Mouse (Mus musculus) G1E-ER4 (cell line): ENCODE measurements around the gene B3galt5. TPM values are rescaled to one million over a fixed set of nuclear protein-coding genes. Genes with fewer than 3 reads are reported as not detected.

ENCODE experiments used
- GATA1 ChIP-seq: IDR thresholded peaks from one replicate; pipeline ENCODE4 v1.8.0; 2012; ENCODE audit warnings: low read length, inconsistent platforms
- polyA plus RNA-seq: library from polyadenylated mRNA; stranded (reverse); fragments of >175 nt; gene quantifications from 2 replicates; pipeline ENCODE4 v1.2.3, GENCODE M21; 2012

Gene B3galt5
- polyA plus RNA-seq = not detected in 2 replicates

DNA sequence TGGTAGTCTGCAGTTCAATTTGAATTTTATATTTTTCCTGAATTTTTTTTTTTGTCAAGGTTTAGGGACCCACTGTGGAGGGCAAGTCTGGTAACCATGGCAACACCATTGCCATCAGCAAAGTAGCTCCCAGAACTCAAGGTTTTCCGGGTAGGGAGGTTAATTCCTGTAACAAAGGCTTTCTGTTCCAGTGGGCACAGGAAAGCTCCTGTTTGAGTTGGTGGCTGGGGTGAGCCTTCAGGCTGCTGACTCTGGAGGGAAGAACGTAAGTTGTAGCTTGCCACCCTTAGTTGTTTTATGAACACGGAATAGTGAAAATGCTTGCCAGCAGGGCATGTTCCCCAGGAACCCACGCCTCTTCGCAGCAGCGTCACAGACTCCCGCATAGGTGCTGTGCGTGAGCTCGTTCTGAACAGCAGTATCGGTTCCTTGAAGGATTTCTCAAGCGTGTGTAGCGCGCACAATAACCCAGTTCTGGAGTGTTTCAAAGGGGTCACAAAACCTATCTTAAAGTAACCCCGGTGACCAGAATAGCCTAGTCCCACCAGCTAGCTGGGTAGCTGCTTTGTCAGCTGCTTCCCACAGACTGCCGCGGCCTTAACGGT lies at the start of gene B3galt5:
Gene B3galt5, plus strand, starts transcription at position 436 of the 605 bp plus-strand sequence.
- TF ChIP-seq GATA1 = no peak

DNA sequence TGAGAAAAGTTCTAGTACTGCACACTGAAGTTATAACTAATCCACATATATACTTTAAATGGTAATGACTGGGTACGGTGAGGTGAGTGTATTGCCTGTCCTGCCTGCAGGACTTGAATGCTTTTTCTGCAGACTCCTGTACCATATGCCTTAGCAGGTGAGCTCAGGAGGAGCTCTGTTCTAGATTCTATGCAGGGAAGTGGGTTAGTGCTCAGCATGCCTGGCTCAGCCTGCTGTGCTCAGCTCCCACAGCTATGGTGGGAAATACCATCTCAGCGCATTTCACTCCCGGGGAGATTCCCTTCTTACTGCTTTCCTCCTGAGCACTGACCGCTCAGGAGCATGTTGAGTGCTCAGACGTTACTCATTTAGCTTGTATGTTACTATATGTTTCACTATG lies 48.0 kb upstream of the B3galt5 start:
- no peak for TF ChIP-seq GATA1

DNA sequence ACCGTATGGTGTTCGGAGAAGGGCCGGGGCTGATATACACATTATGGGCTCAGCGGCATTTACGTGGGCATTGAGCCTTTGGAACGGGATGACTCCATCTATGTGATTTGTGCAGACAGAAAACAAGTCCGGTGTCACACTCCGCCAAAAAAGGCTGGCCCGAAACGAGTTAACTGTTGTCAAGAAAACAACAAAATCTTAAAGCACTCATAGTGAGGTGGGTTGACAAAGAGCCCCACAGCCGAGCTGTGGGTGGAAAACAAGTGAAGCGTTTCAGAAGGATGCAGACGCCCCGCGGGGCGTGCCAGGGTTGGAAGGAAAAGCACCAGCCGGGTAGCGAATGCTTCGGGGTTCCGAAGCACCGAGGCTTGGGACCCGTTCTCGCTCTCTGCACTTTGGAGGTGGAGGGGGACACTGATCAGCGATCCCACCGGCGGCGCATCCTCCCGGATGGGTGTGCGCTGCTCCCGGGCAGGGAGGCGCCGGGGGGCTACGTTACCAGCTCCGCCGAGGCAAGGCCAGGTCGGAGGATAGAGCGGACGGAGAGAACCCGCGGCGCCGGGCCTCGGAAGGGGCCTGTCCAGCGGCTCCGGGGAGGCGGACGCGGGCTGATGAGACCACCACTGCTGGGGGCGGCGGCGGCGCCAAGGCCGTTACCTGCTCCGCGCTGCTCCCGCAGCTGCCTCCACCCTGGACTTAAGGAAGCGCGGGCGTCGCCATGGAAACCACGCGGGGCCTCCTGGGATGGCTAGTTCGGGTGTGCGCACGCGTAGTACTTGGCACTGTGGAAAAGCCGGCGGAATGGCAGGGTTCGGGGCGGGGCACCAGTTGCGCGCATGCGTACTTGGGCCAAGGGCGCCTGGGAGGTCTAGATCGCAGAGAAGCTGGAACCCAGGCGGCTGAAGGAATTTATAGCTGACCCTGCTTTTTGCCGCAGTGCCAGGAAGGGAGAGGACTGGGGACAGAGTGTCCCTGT lies 43.8 kb upstream of the B3galt5 start, which contains the start of gene Lca5l:
Gene Lca5l, minus strand, starts transcription at position 741 of the 976 bp plus-strand sequence.
- TF ChIP-seq GATA1 = no peak

DNA sequence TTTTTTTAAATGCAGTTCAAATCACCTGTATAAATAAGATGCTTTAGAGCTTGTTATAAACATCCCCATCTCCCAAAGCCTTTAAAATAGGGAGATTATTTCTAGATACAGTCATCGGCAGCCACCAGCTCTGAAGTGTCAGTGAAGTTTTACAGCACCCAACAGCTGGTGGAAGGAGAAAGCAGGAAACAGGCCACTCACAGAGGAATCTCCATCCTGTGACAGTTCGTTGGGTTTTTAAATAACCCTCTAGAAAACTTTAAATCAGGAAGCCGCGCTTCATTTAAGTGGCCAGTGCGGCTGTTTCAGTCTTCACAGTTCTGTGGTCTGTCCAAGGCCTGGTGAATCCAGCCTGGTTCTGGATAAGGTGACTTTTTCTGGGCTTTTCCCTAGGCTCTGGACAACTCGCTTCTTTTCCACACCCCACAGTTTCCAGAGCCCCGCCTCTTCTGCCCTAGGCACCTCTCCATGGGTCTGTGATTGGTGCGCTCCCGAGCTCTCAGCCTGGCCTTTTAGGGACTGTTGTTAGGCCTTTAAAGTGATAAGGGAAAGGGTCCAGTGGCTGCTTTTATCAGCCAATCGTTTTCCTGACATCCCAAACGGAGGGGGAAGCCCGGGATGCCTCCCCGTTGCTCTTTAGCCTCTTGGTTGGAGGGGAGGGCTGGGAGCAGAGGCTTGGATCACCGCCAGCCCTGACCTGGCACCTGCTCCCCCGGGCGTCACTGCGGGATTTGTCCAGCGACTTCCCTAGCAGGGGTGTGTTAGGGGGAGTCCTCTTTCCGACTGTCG lies 35.5 kb upstream of the B3galt5 start, which contains the start of gene Sh3bgr:
Gene Sh3bgr, plus strand, starts transcription at position 538 of the 789 bp plus-strand sequence.
- TF ChIP-seq GATA1 = no peak

DNA sequence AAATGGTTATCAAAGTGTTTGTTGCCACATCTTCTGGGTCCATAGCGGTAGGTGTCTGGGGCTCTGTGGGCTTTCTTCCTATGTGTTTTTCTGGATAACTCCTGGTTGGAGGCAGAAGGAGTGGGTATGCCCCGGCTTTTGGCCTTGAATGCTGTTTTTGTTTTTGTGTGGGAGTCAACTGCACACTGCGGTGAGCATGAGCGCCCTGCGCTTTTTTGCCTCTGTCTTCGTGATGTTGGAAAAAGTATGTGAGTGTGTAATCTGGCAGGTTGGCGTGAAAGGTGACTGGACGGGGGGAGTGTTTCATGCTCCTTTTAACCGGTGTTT lies 34.9 kb upstream of the B3galt5 start:
- no peak for TF ChIP-seq GATA1

DNA sequence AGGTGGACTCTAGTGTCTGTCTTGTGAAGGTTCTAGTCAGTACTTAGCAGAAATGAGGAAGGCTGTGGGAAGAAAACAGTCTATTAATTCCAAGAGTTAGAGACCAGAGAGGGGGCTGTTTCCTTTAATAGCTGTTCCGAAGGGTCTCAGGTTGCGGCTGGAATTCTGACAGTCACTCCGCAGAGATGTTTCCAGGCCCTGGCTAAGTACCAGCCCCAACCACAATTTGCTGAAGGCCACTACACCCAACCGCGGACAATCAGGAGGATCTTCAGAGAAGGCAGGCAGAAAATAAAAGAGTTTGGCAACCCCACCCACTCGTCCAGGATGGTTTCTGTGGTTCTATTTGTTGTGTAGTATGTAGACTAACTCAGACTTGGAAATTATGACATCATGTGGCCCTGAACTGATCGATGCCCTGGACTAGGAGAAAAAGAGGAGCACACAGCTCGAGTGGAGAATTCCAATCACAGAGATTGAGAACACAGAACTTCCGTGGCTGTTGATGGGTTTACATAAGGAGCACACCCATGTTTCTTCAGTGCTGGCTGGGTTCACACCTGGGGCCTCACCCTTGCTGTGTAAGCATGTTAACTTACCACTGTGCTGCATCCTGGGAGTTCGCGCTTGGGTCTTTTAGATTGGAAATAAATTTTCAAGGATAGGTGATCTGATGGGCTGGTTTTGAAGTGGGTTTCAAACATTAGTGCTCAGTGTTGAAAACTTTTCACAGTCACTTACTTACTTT lies 33.9 kb upstream of the B3galt5 start:
- no peak for TF ChIP-seq GATA1

DNA sequence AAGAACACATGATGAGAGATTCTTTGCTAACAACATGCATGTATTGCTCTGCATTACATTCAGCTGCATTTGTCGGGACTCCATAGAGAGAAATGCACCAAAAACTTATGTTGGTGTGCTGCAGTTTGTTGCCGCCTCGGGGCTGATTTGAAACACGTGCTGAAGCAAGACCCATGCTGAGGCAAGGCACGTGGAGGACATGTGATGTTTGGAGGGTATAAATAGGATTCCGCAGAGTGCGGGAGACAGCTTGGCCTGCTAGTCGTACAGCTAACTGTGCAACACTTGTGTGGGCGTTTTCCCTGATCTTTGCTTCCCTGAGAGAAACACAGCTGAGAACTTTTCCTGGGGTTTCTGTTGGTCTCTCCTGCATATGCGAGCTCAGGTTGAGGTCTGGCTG lies 25.8 kb upstream of the B3galt5 start:
- TF ChIP-seq GATA1 = no peak

DNA sequence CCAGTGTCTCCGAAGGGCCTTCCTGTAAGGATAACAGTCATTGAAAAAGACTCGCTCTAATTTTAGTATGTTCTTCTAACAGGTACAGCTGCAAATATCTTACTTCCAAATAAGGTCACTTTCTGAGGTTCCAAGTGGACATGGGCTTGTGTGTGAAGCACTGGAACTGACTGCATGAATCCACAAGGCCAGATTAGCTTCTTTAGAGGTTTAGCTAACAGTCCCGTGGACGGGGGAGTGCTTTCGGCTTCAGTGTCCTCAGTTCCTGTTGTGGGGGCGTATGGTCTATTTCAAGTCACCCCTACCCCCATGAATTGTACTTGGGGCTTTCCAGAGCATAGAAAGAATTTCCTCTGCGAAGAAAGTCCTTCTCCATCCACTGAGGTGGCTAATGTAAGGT lies 24.7 kb upstream of the B3galt5 start:
- TF ChIP-seq GATA1 = no peak

DNA sequence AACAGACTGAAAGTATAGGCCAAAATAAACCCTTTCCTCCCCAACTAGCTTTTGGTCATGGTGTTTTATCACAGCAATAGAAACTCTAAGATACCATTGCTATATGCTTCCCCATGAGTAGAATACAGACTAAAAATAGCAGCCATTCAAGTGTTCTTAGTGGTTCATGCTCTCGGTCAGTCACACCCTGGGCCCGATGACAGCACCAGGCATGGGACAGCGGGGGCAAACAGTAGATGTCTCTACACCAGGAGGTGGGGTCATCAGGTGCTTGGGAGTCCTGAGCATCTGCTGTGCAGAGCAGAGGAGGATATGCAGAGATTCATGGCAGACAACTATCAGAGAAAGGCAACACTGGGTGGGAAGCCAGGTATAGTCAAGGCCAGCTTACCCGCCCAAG lies 22.6 kb upstream of the B3galt5 start:
- TF ChIP-seq GATA1 = no peak

DNA sequence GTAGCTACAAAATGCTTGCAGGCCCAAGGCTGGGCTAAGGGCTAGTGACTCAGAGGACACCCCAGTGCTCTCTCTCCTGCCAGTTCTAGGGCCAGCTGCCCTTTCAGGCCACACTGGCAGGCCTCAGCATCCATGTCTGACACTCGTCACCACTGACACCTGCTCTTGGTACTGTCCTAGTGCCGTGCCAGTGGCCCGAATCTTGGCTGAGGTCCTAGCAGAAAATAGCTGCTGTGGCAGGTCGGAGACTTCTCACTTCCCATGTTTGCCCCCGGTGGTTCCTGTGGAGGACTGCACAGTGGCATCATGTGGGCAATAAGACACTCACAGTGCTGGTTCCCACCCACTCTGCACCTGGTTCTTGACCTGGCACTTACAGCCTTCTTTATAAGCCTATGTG lies 14.1 kb upstream of the B3galt5 start:
- TF ChIP-seq GATA1 = no peak

DNA sequence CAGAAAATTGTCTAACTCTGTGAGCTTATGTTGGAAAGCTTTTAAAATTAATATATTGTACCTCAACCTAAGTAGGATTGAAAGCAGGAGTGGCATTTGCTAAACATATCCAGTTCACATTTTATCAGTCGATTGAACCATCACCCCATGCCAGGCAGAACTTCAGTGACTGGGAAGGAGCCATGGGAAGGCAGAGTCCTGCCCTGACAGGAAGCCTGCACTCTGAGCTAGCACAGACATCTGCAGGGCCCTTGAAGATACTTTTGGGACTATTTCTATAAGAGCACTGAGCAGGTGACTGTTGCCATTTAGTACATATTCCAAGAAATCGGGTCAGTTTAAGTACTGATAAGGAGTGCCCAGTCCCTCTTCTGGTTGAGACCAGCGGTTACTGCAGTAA lies 13.6 kb upstream of the B3galt5 start:
- TF ChIP-seq GATA1 = no peak

DNA sequence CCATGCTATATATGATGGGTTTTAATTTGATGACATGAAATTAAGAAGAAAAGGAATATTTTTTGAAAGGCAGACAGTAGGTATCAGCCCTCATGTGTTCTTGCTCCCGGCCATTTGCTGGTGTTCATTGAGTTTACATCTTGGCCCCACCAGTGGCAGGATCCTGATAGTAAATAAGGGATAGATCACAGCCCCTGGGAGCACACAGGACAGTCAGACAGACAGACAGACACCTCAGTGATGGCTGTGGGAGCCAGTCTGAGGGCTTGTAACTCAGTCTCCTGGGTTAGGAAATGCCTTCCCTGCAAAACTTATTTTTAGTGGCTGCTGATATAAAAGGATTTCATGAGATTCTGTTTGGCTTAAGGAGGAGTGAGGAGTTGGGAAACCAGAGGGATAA lies 13.1 kb upstream of the B3galt5 start:
- TF ChIP-seq GATA1 = no peak

DNA sequence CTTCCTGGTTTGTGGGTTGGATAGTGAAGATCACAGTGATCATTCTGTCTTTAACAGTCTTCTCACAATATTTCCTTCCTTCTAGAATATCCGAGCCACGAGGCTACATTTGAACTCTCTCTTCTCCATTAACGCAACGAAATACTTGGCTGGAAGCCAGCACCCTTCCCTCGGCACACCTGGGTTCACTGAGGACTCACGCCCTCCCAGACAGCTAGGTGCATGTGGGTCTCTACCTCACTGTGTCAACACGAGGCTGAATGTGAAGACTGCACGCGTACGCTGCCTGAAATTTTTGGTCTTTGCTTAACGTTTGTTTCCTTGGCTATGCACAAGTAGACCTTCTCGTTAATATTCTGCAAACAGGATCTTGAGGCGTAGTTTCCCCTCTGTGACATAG lies 7.2 kb upstream of the B3galt5 start:
- no peak for TF ChIP-seq GATA1

DNA sequence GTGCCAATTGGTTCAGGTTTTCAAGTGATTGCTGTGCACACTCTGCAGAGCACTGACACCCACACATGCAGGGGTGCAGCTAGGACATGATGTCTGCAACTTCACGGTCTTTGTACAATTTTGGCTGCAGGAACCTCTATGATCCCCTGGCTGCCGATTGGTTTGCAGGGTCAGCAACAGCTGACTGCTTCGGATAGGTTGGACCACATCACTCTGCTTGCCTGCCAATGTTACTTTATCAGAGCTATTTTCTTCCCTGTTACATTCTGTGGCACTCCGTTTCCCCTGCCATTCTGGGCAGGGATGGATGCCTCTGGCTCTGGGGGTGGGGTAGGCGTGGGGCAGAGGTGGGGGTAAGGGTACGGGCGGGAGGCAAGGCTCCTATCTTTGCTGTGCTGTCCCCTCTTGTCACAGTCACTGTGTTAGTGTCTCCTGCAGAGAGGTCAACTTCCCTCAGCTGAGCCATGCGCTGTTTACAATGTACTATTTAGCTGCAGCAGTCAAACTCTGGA lies 6.5 kb upstream of the B3galt5 start:
- no peak for TF ChIP-seq GATA1

DNA sequence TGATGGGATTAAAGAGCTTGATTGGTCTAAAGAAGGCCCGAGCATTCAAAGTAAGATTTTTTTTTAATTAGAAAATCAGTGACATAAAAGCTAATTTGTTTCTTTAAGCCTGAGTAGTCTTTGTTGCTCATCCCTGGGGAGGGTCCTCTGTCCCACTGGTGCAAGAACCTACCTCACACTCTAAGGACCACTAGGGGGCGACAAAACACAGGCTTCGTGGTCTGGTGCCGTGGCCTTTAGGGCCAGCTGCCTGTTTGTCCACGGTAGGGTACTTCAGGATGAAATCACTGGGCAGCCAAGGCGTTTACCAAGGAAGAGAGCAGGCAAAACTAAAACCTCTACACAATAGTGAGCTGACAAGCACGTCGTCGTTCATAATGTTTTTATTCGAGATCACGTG lies 5.2 kb upstream of the B3galt5 start:
- no peak for TF ChIP-seq GATA1

DNA sequence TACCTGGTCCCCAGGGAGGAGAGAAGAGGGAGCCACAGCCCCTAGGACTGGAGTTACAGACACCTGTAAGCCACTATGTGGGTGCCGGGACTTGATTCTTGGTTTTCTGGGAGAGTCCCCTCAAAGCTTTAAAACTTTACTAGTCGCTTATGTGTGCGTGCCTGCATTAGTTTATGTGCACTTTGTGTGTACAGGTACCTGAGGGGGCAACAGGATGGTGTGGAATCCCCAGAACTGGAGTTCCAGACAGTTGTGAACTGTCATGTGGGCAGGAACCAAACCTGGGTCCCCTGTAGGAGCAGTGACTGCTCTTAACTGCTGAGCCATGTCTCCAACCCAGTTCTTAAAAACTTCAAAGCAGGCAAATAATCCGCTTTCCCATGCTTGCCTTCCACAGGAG lies 4.3 kb upstream of the B3galt5 start:
- TF ChIP-seq GATA1 = no peak
